Mouse (Mus musculus) induced T-regulatory cell, adult 2 months (primary cell): ENCODE data around the gene Prrx2.

Experiments
- DNase-seq: peaks from one replicate; pipeline ENCODE4 v3.0.0-alpha.2; 2012; ENCODE audit warnings: low read depth

Prrx2 gene

GRCm38 (mm10) chr2:30870863-30871262 is 36.1 kb downstream of the Prrx2 start:
- DNase-seq = no peak

- DNase-seq = no peak
These were observed 37.9 kb downstream of the Prrx2 start for GRCm38 (mm10) chr2:30872669-30873068.

GRCm38 (mm10) chr2:30874445-30874844 is 39.7 kb downstream of the Prrx2 start:
- no peak for DNase-seq

- DNase-seq = no peak
These were observed 40.3 kb downstream of the Prrx2 start for GRCm38 (mm10) chr2:30875096-30875495.

GRCm38 (mm10) chr2:30875621-30876432 is 41.1 kb downstream of the Prrx2 start:
- DNase-seq = no peak

GRCm38 (mm10) chr2:30879481-30879880 is 44.7 kb downstream of the Prrx2 start:
- no peak for DNase-seq

- no peak for DNase-seq
These were observed 46.4 kb downstream of the Prrx2 start for GRCm38 (mm10) chr2:30881215-30881614.

- no peak for DNase-seq
These were observed 50.1 kb downstream of the Prrx2 start for GRCm38 (mm10) chr2:30884852-30885373.

GRCm38 (mm10) chr2:30885453-30886163 is 50.8 kb downstream of the Prrx2 start:
- DNase-seq = no peak

GRCm38 (mm10) chr2:30891002-30891401 is 56.2 kb downstream of the Prrx2 start:
- DNase-seq = peak; percentile 69

- no peak for DNase-seq
These were observed 58.6 kb downstream of the Prrx2 start for GRCm38 (mm10) chr2:30893399-30893798.

GRCm38 (mm10) chr2:30893946-30894345 is 59.2 kb downstream of the Prrx2 start:
- no peak for DNase-seq

GRCm38 (mm10) chr2:30897291-30897690 is 62.5 kb downstream of the Prrx2 start:
- DNase-seq = peak; percentile 21

- DNase-seq = no peak
These were observed 64.8 kb downstream of the Prrx2 start for GRCm38 (mm10) chr2:30899397-30900069.

- no peak for DNase-seq
These were observed 66.9 kb downstream of the Prrx2 start for GRCm38 (mm10) chr2:30901646-30902160.

- no peak for DNase-seq
These were observed 67.5 kb downstream of the Prrx2 start for GRCm38 (mm10) chr2:30902256-30902655.

- DNase-seq = no peak
These were observed 68.3 kb downstream of the Prrx2 start for GRCm38 (mm10) chr2:30902726-30903722.

- DNase-seq = no peak
These were observed 69.5 kb downstream of the Prrx2 start for GRCm38 (mm10) chr2:30904231-30904630.

GRCm38 (mm10) chr2:30904991-30905390 is 70.2 kb downstream of the Prrx2 start:
- no peak for DNase-seq

GRCm38 (mm10) chr2:30905906-30906305 is 71.1 kb downstream of the Prrx2 start:
- no peak for DNase-seq

- DNase-seq = no peak
These were observed 71.9 kb downstream of the Prrx2 start for GRCm38 (mm10) chr2:30906641-30907040.
